Mouse (Mus musculus): ENCODE measurements around the gene Ddah2.
A peak's percentile ranks its signal among the peaks of the same experiment; 100 is the strongest.
"Not testable (repeated sequence)": the region's sequence is repeated elsewhere in the genome, so short reads cannot be mapped to it uniquely, and the experiment has no call there.

Ddah2 gene

DNA sequence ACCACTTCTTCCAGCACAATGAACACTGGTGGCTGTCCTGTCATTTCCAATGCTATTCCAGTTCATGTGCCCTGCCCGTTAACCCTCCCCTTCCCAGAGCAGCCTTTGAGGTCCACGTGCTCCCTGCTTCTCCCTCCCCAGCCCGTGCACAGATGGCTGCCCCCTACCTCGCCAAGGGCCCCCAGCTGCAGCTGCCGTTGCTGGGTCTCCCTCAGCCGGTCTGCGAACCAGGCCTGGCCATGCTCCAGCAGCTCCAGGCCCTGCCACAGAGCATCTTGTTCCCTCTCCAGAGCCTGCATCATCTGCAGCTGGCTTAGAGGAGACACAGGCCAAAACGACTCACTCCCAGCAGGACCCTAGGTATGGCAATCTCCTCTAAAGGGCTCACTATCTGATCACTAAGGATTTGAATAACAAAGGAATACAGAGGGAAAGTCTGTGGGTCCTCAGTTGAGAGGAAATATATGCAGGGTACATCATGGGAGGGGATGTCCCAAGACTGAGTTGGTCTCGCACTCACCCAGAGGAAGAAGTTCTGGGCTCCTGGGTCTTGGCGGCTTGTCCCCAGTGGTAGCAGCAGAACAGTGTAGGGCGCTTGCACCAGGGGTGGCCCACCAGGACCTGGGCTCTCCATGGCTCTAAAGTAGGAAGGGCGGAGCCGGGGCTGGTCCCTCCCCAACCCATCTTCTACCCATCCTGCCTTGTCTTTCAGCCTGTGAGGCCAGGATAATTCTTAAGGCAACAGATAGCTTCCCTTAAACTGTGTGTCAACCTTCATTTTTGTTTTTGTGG, 31.4 kb upstream of the Ddah2 start, which contains the start of gene Sapcd1:
Gene Sapcd1 (minus strand): TSS at position 740 of the 792 bp plus-strand sequence.
- no peak for DNase-seq (ENCODE audit: low read depth in 1 of 2, low spot score in 2 of 2)

DNA sequence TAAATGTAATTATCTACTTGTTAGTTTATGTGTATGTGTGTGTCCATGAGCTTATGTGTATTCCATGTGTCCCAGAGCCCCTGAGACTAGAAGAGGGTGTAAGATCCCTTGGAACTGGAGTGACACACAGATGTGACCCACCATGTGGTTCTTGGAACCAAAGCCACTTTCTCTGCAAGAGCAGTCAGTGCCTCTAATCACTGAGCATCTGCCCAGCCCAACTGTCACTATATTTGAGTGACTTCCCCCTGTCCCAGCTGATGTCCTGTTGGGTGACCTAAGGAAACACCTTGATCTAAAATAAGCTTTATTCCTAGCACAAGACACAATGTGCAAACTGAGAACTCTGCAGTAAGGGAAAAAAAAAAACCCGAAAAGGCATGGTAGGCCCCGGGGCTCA, 30.5 kb upstream of the Ddah2 start:
- no peak for DNase-seq (ENCODE audit: low read depth in 1 of 2, low spot score in 2 of 2)

DNA sequence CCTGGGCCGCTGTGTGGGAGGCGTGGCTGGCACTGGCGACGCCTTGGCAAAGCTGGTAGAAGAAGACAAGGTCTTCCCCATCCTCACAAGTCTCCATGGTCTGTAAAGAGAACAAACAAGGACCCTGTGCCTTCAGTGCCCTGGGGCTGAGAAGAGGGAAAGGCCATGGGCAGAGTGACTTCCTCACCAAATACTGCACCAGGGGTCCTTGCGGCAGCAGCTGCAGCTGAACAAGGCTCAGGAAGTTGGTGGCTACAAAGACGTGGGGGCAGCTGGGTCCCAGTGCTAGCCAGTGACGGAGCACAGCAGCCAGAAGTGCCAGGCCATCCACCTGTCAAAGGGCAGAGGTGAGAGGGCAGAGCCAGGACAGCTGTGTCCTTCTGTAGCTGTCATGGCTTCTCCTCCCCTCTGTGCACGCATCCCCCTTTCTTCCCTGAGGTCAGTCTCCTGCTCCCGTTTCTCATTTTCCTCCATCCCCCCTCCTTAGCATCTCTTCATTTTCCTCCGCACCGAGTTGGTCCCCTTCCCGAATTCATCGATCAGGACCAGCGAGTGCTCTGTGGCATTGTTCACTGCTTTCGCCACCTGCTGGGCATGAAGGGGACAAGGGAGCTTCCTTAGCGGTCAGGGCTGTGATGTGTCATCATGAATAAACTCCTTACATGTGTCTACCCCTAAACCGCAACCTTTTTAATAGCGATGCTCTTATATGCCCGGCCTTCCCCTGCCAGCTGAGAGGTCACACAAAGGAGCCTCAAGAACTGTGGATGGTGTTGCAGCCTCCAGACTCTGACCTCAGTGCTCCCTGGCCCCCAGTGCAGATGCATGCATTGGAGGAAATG, 28.9 kb upstream of the Ddah2 start:
- DNase-seq (ENCODE audit: low read depth in 1 of 2, low spot score in 2 of 2): no peak

DNA sequence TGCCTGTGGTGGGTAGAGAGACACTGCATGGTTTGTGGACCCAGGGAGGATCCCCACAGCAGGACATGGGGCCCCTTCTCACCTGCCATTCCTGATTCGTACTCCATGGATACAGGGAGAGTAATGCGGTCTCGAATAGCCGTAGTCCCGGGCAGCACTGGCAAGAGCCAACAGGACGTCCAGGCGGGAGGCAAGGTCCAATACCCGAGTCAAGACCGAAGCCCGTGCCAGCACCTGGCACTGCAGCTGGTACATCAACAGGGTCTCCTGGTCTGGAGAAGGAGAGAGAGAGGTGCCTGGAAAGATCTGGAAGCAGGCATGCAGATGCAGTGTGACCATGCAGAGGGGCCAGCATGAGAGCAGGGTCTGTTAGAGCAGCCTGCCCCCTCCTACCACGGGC, 27.6 kb upstream of the Ddah2 start:
- no peak for DNase-seq (ENCODE audit: low read depth in 1 of 2, low spot score in 2 of 2)

DNA sequence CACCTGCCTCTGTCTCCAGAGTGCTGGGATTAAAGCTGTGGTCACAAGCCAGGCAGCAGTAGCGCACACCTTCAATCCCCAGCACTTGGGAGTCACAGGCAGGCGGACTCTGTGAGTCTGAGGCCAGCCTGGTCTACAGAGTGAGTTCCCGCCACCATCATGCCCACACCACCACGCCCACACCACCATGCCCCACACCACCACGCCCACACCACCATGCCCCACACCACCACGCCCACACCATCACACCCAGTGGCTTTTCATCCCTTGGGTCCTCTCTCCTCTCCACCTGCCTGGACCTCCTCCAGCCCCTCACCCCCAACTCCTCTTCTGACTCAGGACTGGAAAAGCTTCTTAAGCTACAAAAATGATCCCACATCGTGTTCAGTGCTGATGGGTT, 27.0 kb upstream of the Ddah2 start:
- no peak for DNase-seq (ENCODE audit: low read depth in 1 of 2, low spot score in 2 of 2)

DNA sequence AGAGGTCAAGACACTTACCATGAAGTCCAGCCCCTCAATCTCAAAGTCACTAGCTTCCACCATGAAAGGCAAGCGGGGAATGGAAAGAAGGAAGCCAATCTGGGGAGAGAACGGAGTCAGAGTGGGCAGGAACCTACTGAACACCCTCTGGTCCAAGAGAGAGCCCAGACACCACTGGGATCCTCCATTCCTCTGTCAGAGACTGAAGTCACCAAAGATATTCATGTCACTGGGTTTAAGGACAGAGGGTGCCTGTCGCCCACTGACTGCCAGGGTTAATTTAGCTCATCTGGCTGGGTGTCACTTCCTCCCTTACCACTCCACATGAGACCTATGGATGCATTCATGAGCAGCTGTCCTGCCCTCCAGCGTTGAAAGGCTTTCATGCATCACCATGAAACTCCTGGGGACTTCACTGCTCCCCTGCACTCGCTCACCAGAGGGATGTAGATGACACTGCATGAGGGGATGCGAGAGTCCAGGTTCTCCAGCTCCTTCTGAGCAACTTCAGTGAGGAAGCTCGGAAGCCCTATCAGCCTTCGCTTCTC, 26.4 kb upstream of the Ddah2 start:
- no peak for DNase-seq (ENCODE audit: low read depth in 1 of 2, low spot score in 2 of 2)

DNA sequence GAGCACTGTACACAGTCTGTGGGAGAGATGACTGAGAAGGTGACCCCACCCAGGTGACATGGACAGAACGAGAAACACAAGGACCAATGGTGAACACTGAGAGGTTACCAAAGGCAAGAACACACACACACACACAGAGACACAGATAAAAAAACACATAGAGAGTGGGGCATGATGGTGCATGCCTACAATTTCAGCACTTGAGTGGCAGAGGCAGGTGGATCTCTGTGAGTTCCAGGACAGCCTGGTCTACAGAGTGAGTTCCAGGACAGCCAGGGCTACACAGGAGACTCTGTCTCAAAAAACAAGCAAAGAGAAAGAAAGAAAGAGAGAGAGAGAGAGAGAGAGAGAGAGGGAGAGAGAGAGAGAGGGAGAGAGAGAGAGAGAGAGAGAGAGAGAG, 25.1 kb upstream of the Ddah2 start:
- DNase-seq (ENCODE audit: low read depth in 1 of 2, low spot score in 2 of 2): not testable (repeated sequence)

DNA sequence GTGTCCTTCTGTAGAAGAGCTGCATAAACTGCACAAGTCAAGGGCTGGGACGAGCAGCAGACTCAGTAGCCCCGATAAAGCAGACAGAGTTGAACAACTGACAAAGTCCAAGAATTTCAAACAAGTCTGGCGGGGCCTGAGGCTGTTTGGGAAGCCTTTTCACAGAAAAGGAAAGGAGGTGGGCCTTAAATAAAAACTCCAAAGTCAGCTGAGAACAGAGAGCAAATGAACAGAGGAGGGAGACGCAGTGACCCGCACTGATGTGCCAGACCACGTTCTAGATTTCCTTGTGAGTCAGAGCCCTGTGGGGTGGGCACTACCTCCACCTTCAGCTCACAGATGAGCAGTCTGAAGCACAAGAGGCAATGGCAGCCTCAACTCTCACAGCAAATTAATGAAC, 23.9 kb upstream of the Ddah2 start:
- DNase-seq (ENCODE audit: low read depth in 1 of 2, low spot score in 2 of 2): no peak

DNA sequence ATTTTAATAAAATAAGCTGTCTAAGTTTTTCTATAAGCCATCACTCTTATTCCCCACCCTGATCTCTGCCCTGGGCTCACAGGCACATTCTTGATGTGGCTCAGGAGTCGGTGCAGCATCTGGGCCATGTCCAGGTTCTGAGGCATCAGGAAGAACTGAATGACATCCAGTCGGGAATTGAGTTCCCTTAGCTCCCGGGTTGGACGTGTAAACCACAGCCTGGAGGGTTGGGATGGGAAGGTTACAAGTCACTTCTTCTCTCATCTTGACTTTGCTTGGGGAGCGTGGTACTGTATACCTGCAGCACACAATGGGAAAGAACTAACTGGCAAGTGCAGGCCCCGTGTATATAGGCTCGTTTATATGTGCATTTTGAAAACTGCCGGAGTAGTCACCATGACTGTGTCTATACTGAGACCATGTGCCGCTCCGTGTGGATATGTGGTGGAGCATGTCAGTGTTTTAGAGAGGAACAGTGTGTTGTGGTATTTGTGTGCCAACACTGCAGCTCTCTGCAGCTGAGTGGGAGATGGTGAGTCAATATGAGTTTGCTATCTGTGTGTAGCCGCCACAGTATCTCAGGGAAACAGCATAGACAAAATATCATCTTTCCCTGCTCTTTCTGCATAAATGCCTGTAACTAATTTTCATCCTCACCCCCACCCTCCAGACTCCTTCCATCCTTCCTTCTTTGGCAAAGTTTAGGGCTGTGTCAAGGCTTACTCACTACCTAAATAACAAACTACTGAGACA, 19.5 kb upstream of the Ddah2 start:
- DNase-seq (ENCODE audit: low read depth in 1 of 2, low spot score in 2 of 2): no peak

DNA sequence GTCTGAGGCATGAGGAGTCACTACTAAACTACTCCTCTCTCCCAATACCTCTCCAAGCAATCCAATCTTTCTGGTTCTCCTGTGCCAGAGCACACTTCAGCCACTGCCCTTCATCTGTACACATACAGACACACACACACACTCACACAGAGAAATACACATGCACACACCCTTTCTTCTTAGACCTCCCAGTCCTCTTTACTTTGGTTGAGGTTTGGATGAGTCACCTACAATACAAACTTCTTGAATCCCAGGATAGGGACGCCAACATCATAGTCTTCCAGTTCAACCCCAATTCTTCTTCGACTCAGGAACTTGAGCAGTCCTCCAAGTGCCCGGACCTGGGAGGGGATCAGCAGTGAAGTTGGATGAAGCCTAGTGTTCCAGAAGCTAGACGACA, 15.0 kb upstream of the Ddah2 start:
- no peak for DNase-seq (ENCODE audit: low read depth in 1 of 2, low spot score in 2 of 2)

DNA sequence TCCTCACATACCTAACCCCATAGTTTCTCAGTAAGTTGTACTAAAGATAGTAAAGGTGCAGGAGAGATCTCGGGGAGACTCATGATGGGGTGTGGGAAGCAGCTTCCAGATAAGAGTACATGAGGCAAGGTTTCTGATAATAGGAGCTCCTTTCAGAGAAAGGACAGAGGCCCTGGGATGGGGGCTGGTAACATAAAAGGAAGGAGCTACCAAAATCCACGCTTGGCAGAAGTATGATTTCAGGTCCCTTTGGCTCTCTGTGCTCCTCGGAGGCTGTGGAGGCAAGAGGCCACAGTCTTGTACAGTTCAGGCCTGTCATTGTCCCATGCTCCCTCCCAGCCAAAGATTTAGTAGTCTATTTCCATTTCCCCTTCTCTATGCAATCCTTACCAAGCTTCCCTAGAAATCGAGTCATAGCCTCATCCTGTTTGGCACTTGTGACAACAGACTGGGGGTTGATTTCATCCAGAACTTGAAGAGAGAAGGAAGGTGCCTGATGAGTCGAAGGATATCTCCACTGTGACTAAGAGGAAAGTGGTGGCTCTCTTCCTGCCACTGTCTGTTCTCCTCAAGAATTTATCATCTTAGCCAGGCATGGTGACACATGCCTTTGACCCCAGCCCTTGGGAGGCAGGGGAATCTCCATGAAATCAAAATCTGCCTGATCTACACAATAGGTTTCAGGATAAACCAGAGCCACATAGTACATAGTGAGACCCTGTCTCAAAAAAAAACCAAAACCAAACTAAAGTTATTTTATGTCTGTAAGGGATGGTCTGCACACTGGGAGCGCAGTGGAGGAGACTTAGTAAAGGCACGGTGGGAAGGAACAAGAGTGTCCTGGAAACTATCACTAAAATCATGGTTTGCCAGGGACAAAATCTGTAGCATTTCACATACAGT, 13.7 kb upstream of the Ddah2 start:
- no peak for DNase-seq (ENCODE audit: low read depth in 1 of 2, low spot score in 2 of 2)

DNA sequence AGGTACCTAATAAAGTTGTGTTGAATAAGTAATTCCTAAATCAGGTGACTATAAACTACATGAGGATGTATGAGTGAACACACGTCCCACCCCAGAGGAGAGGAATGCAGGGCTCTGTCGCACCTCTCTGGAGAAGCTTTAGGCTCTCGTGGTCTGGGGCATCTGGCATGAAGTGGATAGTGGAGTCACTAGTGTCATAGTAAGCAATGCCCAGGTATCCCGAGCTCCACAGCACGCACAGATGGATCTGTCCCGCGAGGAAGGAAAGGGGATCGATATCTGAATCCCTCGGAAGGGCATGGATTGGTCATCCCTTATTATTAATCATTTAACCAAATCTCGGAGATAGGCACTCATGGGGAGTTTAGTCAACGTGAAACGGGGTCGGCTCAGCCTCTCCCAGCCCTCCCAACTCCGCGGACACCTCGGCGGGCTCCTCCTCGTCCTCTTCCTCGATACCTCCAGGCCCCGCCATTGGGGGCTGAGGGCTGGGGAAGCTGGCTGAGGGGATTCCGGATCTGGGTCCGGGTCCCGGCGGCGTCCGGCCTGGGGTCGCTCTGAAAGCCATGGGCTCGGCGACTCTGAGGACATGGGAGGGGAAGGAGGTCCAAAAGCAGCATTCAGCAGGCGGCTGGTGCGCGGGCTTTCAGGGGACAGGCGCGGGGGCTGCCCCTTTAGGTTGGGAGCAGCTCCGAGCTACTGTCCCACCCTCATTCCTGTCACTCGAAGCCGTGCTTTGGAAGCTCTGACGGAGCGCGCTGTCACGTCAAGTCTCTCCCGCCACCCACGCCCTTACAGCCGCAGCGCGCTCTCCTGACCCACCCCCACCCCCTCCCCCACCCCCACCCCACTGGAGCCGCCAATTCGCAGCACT, 12.8 kb upstream of the Ddah2 start:
- no peak for DNase-seq (ENCODE audit: low read depth in 1 of 2, low spot score in 2 of 2)

DNA sequence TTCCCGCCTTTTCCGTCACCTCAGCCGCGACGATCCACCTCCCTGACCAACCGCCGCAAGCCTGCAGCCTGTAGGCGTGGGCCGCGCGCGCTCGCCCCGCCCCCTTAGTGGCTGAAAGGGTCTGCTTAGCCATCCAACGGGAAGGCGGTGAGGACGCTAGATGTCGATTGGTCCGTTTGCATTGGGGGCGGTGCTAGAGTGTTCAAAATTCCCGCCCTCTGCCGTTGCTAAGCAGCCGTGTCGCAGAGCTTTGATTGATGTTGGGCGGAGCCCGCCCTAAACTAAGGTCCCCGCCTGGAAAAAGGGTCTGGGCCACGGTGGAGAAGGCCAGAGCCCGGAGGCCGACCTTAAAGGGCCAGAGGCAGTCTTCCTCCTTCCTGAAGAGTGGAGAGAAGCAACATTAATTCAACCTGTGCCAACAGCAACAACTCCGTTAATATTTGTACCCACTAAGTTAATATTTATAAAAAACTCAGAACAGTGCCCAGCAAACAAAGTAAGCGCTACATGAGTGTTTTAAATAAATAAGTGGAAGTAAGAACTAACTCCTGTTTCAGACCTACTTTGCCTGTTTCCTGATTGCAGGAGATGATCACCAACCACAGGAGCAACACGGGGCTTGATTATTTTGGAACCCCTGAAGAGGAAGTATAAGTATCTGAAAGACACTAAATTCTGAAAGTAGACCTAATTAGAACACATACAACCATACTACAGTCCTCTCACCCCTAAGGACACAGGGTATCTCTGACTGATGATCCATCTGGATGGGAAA, 12.0 kb upstream of the Ddah2 start, which contains the start of gene Msh5:
Gene Msh5 (minus strand): TSS at position 65 of the 775 bp plus-strand sequence.
- DNase-seq (ENCODE audit: low read depth in 1 of 2, low spot score in 2 of 2): peak; percentile 89

DNA sequence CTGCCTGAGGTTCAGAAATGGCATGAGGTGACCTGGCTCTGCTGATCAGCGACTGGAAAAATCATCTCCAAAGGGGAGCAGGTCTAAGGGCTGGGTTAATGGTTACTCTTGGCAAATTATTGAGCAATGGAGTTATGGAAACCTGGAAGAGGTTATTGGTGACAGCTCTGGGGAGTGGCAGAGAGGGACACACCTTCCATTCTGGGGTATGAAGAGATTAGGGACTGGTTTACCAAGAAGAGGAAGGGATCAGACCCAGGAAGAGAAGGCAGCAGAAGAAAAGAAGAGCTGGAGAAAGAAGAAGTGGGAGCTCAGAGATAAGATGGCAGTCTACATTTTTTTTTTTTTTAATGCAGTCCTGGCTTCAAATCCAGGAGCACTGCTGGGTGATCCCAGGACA, 11.1 kb upstream of the Ddah2 start:
- no peak for DNase-seq (ENCODE audit: low read depth in 1 of 2, low spot score in 2 of 2)

DNA sequence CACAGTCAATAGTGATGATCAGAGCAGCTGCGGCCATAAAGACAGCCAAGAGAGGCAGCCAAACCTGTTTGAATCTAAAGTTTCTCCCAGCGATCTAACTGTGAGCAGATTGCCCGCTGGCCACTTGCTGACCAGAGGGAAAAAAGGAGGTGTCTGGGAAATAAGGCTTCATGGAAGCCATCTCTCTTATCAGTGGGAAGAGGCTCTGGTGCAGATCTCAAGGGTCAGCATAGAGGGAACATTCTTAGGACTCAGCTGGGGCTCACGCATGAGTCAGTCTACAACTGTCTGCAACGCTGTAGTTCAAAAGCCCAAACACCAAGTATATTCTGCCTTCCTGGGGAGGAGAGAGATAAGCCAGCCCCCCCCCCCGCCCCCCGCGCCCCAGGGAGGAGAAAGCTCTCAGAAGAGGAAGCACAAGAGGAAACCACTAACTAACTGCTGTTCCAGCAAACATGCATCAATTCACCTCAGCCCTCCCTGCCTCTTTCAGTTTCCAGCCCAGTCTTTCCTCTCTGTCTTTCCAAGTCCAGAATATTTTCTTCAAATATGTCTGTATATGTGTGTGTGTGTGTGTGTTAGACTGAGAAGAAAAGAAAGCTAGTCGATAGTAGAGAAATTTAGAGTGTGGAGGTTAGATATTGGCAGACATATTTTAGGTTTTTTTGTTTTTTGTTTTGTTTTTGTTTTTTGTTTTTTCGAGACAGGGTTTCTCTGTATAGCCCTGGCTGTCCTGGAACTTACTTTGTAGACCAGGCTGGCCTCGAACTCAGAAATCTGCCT, 10.5 kb upstream of the Ddah2 start:
- DNase-seq (ENCODE audit: low read depth in 1 of 2, low spot score in 2 of 2): no peak

DNA sequence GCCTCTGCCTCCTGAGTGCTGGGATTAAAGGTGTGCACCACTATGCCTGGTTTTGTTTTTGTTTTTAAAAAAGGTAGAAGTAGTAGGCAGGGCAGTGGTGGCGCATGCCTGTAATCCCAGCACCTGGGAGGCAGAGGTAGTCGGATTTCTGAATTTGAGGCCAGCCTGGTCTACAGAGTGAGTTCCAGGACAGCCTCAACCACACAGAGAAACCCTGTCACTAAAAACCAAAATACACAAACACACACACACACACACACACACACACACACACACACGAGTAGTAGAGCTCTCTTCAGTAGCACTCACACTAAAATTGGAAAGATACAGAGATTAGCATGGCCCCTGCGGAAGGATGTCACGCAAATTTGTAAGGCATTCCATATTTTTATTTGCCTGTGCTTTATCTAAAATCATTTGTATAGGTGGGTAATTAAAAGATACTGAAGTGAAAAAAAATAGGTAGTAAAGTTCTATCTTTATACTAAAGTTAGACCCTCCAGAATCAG, 9.8 kb upstream of the Ddah2 start:
- no peak for DNase-seq (ENCODE audit: low read depth in 1 of 2, low spot score in 2 of 2)

DNA sequence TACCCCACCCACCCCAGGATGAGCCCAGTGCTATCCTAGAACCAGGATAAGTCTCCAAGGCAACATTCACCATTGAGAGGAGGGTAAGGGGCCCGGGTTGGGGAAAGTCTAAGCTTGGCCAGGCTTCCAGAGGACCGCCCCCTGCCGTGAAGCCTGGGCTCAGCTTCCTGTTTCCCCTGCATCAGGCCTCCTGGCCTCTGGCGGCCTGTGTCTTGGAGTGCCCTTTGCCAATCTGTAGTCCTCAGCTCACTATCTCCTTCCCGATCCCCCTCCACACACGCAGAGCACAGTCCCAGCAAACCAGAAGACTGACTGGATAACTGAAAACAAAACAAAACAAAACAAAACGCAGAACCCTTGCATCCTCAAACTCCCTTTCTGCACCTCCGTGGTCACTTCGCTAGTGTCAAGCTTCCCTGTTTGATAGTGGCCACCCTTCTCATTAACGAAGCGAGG, 9.2 kb upstream of the Ddah2 start, which contains the start of gene Clic1:
Gene Clic1 (plus strand): TSS at position 406 of the 456 bp plus-strand sequence.
- no peak for DNase-seq (ENCODE audit: low read depth in 1 of 2, low spot score in 2 of 2)
